Mouse (Mus musculus) thymus, adult 18-20 months (tissue): ENCODE measurements around the gene Alx3.

Experiments
- DNase-seq, 2 experiments: peaks; one replicate each; pipeline ENCODE4 v3.0.0; 2022; ENCODE audit warnings: mixed read lengths in 2 of 2

Gene Alx3

DNA sequence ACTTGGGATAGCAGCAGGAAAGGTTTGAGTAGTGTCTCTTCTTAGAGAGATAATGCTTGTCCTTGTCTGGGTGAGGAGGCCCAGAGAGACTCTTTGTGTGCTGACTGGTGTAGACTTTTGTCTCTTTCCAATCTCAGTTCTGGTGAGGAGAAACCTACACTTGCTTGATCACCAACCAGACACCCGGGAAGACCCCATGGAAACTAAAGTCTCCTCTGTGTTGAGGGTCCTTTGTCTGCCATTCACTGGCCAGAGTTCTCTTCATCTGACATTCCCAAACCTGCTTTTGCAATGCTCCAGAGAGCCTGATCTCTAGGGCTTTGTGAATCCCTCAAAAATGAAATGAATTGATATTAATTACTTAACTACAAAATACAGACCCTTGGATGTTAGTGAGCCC, 10.9 kb upstream of the Alx3 start:
- DNase-seq, result no peak

DNA sequence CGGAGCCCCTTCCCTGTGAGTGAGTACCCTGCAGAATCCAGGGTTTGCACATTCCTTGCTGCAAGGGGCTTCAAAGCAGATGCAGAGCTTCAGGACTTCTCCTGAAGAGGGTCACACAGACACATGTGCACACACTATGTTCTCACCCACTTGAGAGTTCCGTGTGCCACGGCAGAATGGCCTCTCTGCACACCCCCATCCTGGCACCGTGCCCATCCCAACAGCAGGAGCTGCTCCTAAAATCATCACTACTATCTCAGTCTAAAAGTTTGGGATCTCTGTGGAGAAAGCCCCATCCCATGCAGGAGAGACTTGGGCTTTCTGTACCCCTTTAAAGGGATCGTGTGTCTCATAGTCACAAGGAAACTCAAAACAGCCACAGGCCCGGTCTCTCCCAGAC, 8.3 kb upstream of the Alx3 start:
- DNase-seq, result no peak

DNA sequence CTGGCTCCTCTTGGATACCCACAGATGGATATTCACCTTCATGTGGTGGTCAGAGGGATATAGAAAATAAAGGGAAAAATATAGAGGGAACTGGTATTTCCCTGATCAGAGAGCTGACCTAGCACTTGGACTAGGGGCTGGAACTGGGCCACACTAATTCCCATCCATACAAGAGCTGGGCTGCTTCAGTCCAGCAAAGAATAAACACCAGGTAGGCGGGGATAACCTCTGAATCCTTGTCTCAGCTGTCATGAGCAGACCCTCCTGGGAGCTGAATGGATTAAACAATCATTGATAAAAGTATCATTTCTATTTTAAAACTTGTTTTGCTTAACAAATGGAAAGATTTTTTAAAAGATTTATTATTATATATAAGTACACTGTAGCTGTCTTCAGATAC, 3.2 kb upstream of the Alx3 start:
- DNase-seq, result no peak

DNA sequence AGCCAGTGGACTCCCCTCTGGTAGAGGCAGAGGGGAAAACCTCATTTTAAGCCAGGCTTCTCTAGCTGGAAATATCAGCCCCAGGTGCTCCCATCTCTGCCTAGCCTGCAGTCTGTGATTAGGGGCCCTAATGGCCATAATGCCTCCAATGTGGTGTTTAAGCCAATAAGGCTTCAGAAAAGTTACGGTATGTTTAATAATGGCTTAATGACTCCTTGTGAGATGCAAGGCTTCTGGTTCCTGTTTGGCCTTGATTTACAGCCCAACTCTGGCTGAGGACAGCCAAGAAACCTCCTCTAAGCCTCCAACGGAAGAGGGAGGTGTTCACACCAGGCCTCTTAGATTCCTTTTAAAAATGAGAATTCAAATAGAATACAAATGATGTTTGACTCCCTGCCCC, 1.2 kb upstream of the Alx3 start:
- no peak for DNase-seq

DNA sequence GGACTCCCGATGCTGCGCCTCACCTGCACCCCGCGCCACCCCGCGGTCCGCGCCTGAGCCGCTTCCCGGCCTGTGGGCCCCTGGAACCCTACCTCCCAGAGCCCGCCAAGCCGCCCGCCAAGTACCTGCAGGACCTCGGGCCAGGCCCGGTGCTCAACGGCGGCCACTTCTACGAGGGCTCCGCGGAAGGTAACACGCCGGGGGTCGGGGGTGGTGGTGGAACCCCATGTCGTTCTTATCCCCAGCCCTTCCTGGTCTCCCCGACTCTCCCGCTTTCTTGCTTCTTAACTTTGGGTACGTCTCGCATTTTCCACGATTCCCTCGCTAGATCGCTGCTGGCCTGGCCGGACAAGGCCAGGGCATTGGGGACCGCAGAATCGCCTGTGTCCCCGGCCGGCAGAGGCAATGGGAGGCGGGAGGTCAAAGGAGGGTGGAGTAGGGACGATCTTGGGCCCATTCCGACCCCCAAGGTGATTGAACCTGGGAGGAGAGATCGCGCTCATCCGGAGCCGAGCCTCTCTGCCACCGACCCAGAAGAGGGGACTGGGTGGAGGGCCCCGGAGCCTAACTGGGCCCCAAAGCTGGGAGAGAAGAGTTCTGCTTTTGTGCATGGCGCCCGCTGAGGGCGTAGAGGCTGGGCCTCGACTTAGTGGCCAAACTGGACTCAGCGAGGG, 570 bp downstream of the Alx3 start:
- DNase-seq, result no peak

DNA sequence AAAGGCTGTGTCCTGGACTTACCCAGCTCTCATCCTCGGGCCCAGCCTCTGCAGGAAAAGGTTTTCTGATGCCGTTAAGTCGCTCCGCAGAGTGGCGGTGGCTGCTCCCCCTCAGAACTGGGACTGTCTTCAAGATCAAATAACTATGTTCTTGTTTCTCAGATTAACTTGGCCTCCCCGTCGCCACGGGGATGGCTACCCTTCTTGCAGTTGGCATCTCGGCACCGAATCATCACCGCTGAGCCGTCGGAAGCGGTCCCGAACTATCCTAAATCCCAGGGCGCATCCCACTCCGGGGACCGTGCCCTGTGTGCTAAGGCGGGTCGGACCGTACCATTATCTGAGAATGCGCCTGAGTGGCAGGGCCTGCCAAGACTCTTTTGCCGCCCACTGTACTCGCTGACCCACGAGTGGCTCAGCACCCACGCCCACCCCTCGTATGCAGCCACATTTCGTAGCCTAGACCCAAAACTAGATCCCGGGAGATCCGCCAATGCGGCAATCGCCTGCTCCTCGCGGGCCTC, 1.2 kb downstream of the Alx3 start:
- DNase-seq, result no peak

DNA sequence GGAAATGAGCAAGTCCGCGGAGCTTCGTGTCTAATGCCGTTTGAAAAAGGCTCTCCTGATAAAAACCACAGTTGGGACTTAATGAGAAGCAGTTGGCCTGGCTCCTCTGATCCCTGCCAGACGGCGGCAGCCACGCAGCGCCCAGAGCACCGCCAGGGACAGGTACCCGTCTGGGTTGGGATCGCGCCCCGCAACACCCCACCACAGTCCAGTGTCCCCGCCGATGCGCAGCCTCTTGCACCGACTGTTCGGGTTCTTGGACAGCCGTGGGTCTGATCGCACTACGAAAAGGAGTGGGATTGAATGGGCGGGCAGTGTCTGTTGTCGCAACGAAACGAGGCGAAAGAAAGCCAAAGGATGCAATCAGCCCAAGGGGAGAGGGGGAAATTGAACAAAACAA, 1.7 kb downstream of the Alx3 start:
- no peak for DNase-seq

DNA sequence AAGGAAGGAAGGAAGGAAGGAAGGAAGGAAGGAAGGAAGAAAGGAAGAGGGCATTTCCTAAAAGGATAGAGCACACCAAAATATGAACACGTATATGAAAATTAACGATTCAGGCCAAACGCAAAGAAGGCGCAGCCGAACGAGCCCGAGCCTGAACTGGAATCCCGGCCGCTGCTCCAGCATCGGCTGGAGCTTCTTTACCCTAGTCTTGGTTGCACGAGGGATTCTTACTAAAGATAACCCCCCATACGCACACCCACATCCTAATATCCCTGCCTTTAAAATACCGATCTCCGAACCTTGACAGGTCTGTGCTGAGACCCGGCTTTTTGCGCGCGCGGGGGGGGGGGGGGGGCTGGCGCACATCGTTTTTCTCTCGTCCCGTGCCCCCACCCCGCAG, 2.3 kb downstream of the Alx3 start:
- no peak for DNase-seq

DNA sequence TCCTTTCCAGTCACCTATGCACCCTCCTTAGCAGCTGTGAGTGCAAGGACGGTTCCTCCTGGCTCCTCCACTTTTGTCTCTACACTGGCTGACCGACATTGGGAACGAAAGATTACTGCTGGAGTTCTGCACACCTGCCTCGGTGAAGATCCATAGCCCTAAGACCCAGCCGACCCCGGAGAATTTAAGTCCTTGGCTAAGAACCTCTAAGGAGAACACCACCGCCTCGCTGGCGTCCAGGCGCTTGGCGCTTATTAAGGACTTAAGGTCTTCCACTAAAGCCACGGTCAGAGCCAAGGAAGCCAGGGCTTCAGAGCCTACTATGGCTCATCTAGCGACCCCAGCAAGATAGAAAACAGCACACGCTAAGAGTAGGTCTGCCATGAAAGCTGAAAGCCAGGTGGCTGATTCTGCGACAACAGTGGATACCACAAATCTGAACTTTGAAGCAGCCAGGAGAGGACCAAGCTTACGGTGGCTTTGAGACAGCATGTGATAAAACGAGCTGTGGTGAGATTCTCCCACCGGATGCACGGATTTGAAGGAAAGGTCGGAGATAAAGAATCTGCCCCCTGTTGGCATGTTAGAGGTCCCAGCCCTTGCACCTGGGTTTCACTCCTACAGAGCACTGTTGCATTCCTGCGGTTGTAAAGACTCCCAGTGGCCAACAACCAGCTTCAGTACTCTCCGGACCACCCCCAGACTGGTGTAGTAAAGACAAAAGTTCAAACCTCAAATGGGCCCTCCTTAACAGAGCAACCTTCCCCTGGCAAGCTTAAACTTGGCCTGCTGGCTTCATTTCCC, 3.0 kb downstream of the Alx3 start:
- no peak for DNase-seq

DNA sequence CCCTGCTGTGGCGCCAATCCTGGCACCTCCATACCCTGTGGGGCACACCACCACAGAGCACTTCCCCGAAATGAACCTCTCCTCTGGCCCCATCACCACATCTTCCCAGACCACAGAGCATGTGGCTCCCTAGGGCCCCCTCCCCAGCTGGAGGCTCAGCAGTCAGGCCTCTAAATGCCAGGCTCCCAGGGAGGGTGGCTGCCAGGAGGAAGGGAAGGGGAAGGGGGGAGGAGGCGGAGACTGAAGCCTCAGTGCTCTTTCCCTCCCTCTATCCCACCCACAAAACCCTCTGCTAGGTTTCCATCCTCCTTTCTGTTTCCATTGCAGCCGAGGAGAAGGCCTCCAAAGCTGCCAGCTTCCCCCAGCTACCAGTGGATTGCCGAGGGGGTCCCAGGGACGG, 5.3 kb downstream of the Alx3 start:
- no peak for DNase-seq

DNA sequence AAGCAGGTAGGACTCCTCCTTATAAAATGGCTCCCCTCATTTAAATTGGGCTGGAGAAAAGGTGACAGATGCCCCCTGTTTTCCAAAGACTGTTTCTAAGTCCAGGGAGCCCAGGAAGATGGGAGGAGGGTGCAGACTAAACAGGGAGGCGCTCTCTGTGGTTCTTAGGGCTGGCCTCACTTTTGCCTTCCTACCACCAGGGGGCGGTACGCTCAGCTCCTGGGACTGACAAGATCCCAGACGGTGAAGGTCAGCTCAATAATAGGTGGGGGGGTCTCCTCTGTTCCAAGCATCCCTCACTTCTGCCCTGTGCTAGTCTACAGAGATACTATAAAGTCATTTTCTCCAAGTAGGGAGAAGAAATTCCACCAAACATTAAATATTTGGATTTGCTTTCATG, 10.5 kb downstream of the Alx3 start:
- peak in 1 of 2 experiments; percentile 18 for DNase-seq

DNA sequence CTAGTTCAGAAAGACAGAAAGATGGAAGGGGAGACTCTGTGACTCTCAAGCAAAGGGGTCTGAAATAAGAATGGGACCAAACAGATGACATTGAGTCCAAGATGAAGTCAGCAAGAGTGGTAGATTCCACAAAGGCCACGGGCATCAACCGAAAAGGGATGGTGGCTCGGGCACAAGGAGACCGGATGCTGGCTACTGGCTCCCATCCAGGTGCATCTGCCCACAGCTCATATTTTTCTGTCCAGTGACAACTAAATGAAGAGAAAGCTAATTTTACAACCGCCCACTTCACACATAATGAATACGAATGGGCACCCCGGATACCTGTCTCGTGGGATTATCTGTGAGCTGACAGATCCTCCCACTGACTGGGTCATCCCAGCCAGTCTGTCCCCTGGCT, 12.4 kb downstream of the Alx3 start:
- DNase-seq, result no peak

DNA sequence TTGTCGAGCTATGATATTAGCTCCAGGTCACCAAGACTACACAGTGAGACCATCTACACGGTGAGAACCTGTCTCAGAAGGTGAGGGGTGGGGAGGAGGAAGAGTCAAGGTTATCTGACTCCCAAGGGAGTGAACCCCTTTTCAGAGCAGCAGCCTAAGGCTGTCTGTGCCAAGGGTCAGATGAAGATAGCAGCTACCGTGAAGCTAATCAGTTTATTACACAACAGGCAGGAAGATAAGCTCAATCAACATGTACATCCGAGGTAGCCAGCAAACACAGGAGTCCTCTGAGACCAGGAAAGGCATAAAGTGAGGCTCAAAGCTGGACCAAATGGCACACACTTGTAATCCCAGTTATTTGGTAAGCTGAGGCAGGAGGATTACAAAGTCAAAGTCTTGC, 14.0 kb downstream of the Alx3 start:
- DNase-seq, result no peak

DNA sequence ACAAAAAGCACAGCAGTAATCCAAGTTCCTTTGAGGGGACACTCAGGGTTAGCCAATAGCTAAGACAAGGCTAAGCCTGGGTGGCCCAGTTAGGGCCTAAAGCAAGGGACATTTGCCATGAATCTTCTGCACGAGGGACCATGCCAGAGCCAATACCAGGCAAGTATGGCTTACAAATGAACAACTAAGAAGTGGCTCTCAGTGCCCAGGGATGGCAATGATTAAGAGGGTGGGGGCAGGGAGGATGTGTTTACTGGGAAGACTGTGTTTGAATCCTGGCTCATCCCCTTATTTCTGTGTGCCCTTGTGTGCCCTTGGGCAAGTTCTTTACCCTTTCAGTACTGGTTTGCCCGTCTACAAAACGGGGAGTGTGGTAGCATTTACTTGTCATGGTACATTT, 14.5 kb downstream of the Alx3 start:
- DNase-seq, result no peak

DNA sequence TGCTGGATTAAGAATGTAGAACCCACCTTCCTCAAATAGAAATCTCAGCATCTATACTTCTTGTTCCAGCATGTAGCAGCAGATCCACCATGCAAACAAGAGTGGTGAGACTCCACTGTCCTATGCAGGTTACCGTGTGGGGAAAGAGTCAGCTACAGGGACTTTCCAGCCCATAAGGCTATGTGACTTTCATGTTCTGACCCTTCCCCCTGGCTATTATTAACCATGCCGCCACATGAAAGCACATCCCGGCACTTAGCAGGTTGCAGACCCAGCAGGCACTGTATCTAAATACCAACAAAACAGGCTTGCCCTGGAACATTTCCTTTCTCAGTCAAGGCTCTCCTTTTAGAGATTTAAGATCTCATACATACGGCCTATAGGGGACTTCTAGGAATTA, 16.6 kb downstream of the Alx3 start:
- DNase-seq, result no peak

DNA sequence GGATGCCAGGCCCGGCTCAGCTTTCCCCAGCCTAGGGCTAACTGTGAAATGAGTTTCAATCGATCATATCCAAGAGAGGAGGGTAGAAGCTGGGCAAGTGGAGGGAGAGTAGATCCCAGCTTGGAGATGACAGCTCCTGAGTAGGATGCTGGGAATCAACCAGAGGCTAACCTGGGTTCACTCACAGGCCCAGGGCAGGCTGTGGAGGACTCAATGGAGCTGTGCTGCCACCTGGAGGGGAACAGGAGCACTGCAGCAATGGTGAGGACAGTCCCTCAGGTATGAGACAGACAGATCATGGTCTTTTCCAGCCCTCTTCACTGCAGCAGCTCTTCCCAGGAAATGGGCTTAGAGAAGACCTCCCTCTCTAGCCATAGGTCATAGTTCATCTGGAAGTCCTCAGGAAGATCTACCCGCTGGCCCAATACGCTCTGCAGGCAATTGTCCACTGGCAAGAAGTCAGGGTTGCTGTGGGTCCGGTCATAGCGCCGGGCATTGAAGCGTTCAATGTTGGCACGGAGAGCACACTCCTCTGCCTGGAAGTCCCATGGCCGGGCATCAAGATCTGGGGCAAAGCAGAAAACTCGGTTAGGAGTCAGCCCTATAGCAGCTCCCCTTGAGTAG, 18.2 kb downstream of the Alx3 start:
- DNase-seq, result peak in 1 of 2 experiments; percentile 28

DNA sequence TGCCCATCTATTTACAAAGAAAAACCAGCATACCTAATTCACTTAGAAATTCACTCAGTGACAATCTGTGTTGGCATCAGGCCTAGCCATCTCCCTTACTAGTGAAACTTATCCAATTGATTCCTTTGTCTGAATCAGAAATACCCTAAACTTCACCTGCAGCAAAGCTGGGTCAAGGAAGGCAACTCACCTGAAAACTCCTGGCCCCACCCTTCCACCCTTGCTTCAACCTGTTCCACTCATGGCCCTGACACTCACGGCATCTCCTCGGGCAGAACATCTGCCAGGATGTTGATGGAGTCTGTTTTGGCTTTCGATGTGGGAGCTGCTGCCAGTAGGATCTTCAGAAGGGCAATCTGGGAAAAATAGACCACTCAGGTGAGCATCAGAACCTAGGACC, 23.0 kb downstream of the Alx3 start:
- DNase-seq, result no peak

DNA sequence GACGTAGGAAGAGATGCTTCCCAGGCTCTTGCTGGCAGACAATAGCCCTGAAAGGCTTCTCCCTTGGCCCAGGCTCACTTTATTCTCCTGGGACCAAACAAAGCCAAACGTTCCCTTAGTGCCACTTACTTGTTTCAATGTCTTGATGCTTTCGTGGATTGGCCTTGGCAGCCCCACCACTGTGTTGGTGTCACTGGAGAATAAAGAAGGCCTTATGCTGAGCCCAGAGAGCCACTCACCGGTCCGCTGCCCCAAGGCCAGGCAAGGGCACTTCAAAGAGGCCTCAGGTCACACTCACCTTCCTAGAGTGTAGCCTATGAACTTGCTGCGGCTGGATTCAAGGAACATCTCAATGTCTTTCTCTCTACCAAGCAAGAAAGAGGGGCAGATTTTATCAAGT, 25.1 kb downstream of the Alx3 start:
- DNase-seq, result no peak

DNA sequence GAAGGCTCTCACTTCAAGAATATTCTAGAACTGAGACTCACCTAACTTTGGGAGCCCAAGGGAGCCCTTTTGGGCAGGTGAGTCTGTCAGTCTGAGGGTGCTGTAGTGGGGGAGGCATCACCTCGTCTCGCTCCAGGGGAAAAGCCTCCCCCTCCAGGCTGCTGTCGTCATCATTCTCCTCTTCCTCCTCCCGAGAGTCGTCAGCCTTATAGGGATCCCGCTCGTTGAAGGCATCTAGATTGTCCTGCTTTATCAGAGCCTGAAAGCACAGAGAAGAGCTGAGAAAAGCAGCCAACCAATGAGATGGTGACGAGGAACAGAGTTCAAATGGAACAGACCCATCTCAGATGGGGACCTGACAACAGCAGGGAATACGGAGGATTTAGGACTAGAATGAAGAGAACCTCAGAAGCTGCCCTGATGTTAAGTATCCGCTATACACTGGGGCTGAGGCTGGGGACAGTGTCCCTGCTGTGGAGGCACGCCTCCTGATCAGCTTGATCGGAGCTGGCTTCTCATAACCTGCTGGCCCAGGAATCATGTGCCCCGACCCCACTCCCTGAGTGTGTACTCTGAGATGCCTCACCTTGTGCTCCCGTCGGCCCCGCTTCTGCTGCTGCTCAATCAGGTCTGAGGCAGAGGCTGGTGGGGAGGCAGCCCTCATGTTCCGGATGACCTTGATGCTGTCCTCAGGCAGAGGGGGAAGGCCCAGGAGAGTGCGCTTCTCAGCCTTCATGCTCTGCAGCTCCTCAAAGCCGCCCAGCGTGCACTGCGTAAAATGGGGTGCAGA, 26.6 kb downstream of the Alx3 start:
- DNase-seq, result no peak

DNA sequence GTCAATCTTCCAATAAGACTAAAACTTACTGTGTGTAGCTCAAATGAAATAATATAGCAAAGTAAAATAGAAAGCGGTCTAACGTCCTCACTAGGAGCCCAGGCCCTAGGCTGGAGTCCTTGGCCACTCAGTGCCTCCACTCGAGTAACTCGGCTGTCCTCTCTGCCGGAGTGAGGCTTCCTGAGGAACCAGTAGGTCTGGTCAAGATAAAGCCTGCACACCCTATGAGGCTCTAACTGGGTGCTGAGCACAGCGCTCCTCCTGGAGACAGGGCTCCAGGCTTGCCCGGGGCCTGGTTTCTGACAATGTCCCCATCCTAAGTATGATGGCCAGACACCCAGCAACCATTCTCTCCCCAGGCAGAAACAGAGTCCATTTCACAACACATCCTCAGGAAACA, 27.7 kb downstream of the Alx3 start:
- DNase-seq, result no peak

DNA sequence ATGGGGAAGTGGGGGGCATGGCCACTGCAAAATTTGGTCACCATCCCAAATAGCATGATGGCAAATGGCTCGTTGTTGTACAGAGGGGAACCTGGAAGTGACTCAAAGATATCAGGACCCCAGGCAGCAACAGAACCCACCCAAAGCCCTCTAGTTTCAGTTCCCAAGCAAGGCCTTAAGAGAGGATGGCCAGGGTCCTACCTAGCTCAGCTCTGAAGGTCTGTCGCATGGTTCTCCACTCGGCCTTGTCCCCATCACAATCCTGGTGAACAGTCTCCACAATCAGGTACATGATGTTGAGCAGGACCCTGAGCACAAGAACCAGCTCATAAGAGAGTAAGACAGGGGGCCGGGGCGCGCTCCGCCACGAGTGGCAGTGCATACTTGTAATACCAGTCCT, 29.6 kb downstream of the Alx3 start:
- DNase-seq, result no peak

DNA sequence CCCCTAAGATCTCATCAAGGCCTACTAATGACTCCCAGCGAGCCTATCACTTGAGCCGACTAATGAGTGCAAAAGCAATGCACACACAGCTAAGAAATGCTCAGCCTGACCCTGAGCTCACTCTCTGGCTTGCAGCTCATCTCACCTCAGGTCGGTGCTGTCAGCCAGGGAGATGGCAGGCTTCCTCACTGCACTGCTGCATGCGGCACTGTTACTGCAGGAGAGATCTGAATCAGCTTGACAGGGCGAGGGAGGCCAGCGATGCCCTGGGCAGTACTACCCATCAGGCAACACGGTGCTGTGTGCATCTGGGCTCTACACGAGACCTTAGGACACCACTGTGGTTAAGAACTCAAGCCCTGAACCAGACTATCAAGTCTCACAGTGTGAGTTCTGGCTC, 30.7 kb downstream of the Alx3 start:
- no peak for DNase-seq

DNA sequence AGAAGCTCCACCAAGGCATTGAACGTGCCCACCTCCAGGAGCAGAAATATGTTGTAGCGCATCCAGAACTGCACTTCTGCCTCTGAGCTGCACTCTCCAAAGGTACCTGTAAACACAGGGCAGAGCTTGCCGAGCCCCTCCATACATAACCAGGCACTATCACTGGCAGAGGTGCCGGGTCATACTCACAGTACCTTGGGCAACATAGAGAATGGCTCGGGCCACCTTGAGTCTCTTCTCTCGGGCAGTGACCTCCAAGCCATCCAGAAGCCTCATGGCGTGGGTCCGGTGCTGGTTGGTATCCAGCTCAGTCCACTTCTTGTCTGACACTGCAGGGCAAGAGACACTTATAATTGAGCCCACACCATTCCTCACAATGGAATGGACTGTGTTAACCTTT, 31.9 kb downstream of the Alx3 start:
- DNase-seq, result no peak
